Mouse (Mus musculus) ovary, postnatal 36 days (tissue): ENCODE results near the gene Hbs1l.
"Not testable (repeated sequence)": the region's sequence is repeated elsewhere in the genome, so short reads cannot be mapped to it uniquely, and the experiment has no call there.

Experiments used
- DNase-seq: peaks from one replicate; pipeline ENCODE4 v3.0.0; 2022; ENCODE audit warnings: low spot score, mixed read lengths

Gene Hbs1l

GRCm38 (mm10) chr10:21359086-21359485, 63.3 kb downstream of the Hbs1l start:
- DNase-seq = no peak

DNA sequence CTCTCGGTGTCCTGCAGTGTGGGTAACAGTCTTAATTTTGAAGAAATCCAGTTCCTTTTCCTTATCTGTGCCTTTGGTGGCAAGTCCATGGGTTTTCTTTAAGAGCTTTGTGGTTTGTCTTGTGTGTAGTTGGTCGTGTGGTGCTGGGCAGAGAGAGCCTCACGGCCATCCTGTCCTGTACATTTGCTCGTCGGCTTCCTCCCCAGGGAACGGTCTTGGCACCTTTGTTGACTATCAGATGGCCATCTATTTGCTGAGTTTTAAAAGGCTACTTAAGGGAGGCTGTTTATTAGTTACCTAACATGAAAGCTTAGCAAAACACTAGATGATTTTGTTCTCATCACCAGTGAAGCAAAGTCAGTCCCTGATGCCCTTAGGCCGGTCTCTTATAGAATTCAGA, 66.1 kb downstream of the Hbs1l start:
- DNase-seq = no peak

GRCm38 (mm10) chr10:21363297-21363696, 67.5 kb downstream of the Hbs1l start:
- DNase-seq = no peak

GRCm38 (mm10) chr10:21364946-21365345, 69.2 kb downstream of the Hbs1l start:
- no peak for DNase-seq

DNA sequence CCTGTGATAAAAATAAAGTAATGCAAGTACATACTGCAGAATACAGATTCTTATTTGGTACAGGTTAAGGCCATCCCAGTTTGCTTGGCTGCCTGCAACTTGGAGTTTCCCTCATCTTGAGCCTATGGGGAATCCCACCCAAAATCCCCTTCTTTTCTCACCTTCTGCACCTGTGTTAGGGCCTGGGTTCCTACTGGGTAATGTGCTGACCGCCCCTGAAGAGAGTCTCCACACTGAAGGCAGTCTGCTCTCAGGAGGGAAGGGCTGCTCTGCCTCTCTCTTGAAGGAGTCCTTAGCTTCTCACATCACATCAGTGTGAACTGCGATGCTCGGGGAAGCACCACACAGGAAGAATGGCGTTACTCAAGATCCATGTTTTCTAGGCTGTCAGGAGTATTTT, 70.1 kb downstream of the Hbs1l start:
- DNase-seq = no peak

DNA sequence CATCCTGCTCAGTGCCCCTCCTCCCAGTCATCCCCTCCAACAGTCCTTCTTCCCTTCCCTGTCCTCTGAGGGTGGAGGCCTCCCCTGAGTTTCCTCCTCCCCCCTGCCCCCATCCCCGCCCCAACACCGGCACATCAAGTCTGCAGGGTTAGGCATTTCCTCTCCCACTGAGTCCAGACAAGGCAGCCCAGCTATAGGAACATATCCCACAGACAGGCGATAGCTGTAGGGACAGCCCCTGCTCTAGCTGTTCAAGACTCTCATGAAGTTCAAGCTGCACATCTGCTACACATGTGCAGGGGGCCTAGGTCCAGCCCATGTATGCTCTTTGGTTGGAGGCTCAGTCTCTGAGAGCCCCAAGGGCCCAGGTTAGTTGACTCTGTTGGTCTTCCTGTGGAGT, 70.7 kb downstream of the Hbs1l start:
- no peak for DNase-seq

- no peak for DNase-seq
Observed at GRCm38 (mm10) chr10:21367481-21367880, 71.7 kb downstream of the Hbs1l start.

GRCm38 (mm10) chr10:21369586-21369985, 73.8 kb downstream of the Hbs1l start:
- DNase-seq = no peak

DNA sequence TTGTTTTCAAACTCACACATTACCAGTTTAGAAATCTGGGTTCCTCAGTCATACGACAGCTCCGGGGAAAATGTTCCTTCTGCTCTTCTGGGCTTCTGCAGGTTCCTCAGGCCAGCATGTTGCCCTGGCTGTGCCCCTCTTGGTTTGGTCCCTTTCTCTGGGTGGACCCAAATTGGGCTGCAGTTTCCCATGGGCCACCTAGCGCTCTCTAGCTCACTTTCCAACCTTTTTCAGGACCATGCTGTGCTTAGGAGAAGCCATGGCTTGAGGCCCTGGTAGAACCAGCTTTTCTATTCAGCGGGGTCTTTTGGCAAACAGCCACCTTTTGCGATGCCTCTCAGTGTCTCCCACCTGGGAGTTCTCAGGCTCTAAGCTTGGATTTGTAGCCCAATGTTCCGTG, 76.5 kb downstream of the Hbs1l start:
- no peak for DNase-seq

GRCm38 (mm10) chr10:21376682-21377473, 81.1 kb downstream of the Hbs1l start, which contains the start of gene Aldh8a1:
Gene Aldh8a1 (plus strand): TSS chr10:21377291.
- no peak for DNase-seq

DNA sequence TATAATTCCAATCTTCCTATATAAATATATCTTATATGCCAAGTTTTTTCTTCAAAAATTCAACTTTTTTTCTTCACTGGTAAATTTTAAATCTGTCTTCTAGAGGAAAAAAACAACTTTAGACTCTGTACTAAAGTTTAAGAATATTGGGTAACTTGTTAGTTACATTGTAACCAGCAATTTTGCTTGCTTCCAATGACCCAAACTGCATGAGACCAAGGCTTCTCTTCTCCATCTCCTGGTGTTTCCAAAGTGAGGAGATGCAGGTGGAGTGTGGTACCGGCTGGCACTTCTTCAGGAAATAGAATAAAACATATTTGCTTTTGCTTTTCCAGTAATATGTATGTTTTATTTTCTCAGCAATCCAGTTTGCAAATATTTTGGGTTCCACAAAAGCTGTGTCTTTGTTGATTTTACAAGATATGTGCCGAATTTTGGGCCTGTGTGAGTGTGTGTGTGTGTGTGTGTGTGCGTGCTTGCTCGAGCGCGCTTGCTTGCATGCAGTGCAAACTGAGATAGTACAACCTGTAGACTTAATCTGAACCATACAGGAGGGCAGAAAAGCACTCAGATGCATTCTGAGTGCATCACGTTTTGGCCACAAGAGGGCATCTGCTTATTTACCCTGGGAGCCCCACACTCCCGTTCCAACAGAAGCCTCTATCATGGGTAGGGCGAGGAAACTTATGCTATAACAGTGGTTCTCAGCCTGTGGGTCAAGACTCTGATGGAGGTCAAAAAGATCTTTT, 82.6 kb downstream of the Hbs1l start:
- no peak for DNase-seq

DNA sequence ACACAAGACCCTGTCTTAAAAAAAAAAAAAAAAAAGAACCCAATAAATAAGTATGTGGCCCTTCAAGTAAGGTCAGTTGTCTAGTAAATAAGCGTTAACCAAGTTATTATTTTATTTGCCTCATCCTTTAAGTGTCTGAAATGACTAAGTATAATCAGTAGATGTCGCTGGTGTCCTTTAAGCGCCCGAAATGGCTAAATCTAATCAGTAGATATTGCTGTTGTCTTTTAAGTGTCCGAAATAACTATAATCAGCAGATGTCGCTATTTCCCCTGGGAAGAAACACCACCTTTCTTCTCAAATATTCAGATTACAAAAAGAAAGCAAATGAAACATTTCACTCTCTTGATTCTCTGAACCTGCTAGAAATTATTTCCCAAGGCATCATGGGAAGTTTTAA, 87.1 kb downstream of the Hbs1l start:
- DNase-seq = no peak

DNA sequence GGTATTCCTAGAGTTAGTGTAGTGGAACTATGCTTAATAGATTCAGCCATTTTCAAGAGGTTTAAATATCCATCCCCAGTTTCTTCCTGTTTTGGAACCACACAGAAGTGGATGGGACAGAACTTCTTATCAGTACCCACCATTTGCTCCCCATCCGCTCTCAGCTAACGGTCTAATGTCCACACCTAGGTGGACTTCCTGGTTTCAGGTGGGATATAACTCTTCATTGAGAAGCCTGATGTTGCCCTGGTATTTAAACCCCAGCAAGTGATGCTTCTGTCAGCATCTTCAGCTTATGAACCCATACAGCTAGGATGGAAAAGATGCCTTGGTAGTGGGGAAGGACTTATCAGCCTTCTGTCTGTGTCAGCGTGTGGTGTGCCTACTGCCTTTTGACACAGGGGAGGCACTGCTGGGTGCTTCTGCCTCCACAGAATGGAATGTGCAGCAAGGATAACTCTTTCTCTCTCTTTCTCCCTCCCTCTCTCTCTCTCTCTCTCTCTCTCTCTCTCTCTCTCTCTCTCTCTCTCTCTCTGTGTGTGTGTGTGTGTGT, 89.4 kb downstream of the Hbs1l start:
- no peak for DNase-seq

GRCm38 (mm10) chr10:21389075-21389474, 93.3 kb downstream of the Hbs1l start:
- DNase-seq = no peak

GRCm38 (mm10) chr10:21390440-21390839, 94.7 kb downstream of the Hbs1l start:
- DNase-seq = no peak

DNA sequence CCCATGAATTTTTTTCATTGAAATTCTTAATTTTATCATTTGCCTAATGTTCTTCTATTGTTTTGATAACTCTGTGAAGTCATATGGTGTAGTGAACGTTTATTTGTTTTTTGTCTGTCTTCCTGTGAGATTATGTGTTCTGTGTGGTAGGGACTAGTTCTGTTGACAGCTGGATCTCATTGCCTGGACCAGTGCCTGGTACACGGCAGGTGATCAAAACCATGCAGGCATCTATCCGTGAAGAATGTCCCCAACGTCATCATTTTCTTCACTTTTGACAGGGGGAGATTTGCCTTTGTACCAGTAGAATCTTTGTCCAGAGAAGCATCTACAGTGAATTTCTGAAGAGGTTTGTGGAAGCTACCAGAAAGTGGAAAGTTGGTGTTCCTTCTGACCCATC, 95.5 kb downstream of the Hbs1l start:
- no peak for DNase-seq

GRCm38 (mm10) chr10:21393390-21393789, 97.6 kb downstream of the Hbs1l start:
- no peak for DNase-seq

GRCm38 (mm10) chr10:21395426-21396139, 99.8 kb downstream of the Hbs1l start:
- no peak for DNase-seq

GRCm38 (mm10) chr10:21398873-21399425, 103.2 kb downstream of the Hbs1l start:
- DNase-seq = not testable (repeated sequence)

DNA sequence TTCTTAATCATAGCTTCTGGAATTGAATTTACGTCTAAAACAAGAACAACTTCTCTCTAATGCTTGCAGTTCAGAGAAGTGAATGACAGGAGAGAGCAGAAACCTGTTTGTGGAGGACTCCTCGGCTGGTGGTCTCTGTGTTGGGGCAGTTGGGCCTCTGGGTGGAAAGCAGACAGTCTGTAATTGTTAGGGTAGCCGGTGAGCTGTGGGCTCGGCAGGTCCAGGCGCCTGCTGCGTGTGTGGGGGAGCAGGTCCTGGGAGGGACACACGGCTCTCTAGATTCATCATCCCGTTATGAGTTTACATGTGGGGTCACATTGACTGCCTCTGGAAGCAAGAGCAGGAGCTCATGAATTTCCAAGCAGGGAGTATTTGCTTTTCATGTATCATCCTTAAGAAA, 103.8 kb downstream of the Hbs1l start:
- no peak for DNase-seq

- DNase-seq = no peak
Observed at GRCm38 (mm10) chr10:21400031-21400430, 104.3 kb downstream of the Hbs1l start.

GRCm38 (mm10) chr10:21400453-21400852, 104.7 kb downstream of the Hbs1l start:
- DNase-seq = no peak
